Mouse (Mus musculus) left cerebral cortex, postnatal 25 days (tissue): Measurements from ENCODE around the gene Plk4. TPM values are rescaled to one million over a fixed set of nuclear protein-coding genes. Genes with fewer than 3 reads are reported as not detected.
"Not testable (repeated sequence)": the region's sequence is repeated elsewhere in the genome, so short reads cannot be mapped to it uniquely, and the experiment has no call there.

ENCODE experiments used
- DNase-seq, 2 experiments: peaks; one replicate each; pipeline ENCODE4 v3.0.0; 2022; ENCODE audit warnings: low spot score in 2 of 2, mixed read lengths in 1 of 2
- intact Hi-C: fragments of 180-260 bp; cut with DNase I; formaldehyde crosslinking; loops from one replicate; pipeline ENCODE4 v1.15.1; 2025
- total RNA-seq, 2 experiments: library from RNA; stranded (reverse); gene quantifications; 2 replicates each; pipeline ENCODE4 v1.2.3; 2021

Gene Plk4
- total RNA-seq, result 1 to 10 TPM; 3.7 to 4.8 TPM

DNA sequence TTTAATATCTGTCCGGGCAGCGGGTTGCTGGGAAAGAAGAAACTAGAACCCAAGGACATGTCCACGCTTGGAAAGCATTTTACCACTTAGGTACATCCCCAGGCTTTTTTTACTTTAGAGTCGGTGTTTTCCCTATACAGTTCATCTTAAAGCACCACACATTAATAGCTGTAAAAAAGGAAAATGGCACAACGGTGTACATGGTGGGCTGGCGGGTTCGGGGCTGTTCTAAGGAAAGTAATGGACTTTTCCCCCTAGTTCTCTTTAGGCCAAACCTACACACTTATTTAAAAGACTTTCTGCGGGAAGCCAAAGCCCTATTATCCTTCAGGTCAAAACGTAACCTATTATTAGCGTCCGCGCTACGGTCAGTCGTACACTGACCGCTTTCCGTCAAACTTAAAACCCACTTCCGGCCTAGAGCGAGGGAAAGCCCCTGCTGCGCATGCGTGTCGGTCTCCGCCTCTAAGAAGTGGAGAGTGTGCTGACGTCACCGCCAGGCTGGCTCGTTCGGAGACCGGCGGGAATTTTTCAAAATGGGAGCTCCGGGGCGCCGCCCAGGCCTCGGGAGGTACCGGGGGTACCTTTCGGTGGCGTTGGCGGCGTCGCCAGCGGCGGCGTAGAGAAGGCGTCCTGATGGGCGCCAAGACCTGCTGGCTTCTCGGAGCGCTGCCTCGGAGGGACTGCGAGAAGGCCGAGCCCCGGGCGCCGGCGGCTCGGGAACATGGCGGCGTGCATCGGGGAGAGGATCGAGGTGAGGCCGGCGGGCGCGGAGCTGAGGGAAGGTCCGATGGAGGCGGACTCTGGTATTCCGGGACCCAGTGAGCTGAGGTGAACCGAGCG, at the start of gene Plk4:
TSS of gene Plk4 (plus strand) at position 490 of the 843 bp plus-strand sequence.
- intact Hi-C loops, result no loop called here
- peak; percentile 96 to 97 for DNase-seq

DNA sequence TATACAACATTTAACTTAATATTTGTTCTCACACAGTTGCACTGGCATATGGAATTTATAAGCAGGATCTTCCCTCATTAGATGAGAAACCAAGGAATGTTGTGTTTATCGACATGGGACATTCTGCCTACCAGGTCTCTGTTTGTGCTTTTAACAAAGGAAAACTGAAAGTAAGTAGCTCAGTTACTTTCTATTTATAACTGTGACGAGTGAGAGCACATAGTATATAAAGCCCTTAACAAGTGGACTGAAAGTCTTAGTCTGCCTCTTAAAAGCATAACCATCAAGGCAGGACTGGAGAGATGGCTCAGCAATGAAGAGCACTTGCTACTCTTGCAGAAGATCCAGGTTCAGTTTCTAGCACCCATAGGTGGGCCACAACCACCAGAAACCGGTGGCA, 39.1 kb upstream of the Plk4 start:
- intact Hi-C loops, result no loop called here
- no peak for DNase-seq

DNA sequence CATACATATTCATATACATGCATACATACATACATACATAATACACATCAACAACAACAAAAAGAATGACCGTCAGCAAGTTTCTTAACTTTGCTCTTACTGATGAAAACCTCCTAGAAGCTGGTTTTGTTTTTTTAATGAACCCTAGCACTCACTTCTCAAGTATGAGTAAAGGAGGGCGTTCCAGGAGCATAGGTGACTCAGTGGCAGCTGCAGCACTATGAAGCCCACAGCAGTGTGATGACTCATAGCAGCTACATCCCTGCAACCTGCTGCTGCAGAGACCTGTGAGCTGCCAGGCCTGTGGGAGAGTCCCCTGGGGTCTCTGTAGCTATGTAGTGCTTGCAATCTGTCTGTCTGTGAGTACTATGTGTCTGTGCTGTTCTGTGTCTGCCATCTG, 38.5 kb upstream of the Plk4 start:
- DNase-seq, result no peak
- intact Hi-C loops, result no loop called here

DNA sequence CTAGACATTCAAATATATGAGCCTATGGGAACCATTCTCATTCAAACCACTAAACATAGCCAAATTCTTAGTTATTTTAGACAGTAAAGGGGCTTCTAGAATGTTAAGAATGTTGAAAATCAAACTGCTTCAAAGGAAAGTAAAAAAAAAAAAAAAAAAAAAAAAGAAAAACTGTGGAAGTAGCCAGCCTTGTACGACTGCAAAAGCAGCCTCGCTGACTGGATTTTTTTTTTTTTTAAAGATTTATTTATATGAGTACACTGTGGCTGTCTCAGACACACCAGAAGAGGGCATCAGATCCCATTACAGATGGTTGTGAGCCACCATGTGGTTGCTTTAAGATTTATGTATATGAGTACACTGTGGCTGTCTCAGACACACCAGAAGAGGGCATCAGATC, 6.0 kb upstream of the Plk4 start:
- DNase-seq, result no peak
- intact Hi-C loops, result no loop called here

DNA sequence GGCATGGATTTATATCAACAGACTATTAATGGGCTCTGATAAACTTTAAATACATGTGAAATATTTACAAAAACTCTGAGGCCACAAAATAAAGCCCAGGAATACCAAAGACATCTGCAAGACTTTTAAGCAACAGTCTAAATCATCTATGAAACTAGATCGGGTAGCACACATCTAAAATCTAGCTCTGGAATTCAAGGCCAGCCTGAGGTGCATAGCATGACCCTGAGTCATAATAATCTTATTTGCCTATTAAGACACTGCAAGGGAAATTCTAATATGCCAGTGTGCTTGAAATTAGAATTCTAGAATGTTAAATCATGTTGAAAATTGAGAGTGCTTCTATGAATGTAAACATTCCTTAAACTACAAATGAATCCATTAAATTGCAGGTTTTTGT, 1.8 kb upstream of the Plk4 start:
- DNase-seq, result no peak
- intact Hi-C loops, result no loop called here

DNA sequence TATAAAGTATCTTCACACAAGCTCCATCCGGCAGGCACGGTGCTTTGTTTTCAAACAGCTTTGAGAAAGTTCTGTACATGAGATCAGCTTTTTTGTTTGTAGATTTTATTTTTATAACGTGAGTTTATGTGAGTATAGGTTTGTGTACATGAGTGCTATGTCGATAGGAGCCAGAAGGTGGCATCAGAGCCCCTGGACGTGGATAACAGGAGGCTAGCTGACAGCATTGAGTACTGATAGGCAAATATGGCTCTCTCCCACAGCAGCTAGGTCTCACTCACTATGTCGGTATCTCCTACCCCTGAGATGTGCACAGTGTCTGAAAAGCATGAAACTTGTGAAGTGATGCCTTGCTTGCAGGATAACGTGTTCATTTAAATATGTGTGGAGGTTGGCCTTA, 1.3 kb upstream of the Plk4 start:
- intact Hi-C loops, result no loop called here
- peak in 1 of 2 experiments; percentile 41 for DNase-seq

DNA sequence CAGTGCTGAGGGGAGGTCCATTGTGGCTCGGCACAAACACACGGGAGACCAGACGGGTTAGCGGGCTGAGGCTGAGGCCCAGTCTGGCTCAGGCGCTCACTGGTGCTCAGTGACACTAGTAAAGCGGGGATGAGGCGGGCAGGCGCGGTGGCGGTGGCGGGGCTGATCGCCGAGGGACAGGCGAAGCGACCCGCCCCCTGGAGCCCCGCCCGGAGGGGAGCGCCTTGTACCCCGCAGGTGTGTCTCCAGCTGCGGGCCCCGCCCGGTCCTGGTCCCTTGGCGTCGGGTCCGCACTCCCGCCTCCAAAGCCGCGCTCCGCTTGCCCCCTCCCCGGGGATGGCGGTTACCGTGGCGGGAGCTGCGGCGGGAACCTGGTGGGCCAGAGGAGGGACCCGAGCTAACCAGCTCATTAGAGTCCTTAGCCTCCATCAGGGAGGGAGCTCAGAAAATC, 579 bp downstream of the Plk4 start:
- DNase-seq, result peak in 1 of 2 experiments; percentile 26

DNA sequence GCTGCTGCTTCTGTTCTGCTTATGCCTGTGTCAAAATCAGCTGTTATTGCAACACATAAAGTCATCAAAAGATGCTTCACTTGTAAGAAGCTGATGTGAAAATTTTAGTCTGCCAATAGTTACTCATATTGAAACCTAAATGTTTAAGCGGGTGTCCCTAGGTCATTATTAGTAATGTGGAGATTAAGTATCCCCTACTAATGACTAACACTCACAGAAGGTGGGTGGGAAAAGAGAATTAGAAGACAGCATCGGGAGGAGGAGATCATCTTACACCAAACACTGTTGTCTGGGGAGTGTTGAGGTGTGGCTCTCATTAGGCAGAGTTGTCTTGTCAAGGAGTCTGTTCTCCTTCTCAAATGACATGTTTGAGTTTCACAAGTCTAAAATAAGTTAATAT, 7.1 kb downstream of the Plk4 start:
- no peak for DNase-seq
- intact Hi-C loops, result no loop called here

More for the DNA sequence above, 579 bp downstream of the Plk4 start:
- intact Hi-C loops, result no loop called here

DNA sequence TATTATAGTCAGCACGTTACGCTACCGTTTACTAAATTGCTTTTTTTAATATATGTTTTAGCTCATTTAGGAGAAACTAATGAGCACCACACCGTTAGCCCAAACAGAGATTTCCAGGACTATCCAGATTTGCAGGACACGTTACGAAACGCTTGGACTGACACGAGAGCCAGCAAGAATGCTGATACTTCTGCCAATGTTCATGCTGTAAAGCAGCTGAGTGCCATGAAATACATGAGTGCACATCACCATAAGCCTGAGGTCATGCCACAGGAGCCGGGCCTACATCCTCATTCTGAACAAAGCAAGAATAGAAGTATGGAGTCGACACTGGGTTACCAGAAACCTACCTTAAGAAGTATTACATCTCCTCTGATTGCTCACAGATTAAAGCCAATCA, 8.9 kb downstream of the Plk4 start:
- intact Hi-C loops, result no loop called here
- no peak for DNase-seq

DNA sequence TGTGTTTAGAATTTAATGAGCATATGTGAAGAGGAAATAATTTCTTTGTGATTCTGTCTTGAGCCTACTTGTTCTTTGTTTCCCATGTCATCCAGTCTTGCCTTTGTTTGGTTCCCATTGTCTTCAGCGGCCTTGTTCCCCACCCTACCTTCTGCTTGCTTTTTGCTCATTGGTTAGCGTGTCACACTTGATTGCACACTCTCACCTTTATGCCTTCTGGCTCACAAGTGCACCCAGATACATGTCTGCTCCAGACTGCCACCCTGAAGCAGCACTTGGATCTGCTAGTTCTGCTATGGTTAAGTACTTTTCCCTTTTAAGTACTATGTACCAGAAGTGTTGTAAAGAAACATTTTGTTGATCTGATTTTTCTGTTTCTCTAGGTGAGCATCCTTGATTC, 10.1 kb downstream of the Plk4 start:
- intact Hi-C loops, result no loop called here
- DNase-seq, result no peak

DNA sequence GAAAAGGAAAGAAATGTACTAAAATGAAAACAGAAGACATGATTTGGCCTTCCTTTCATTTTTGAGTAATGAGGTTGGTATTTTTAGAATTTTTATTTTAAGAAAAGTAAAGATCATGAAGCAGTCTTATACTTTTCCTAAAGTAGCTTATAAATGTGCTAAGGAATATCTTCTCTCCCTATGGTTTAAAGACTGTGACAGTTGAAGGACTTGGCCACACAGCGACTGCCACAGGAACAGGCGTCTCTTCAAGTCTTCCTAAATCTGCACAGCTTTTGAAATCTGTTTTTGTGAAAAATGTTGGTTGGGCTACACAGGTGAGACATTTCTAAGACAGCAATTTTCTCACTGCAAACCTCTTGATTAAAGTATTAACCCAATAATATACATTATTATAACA, 13.5 kb downstream of the Plk4 start:
- DNase-seq, result peak in 1 of 2 experiments; percentile 7
- intact Hi-C loops, result no loop called here

DNA sequence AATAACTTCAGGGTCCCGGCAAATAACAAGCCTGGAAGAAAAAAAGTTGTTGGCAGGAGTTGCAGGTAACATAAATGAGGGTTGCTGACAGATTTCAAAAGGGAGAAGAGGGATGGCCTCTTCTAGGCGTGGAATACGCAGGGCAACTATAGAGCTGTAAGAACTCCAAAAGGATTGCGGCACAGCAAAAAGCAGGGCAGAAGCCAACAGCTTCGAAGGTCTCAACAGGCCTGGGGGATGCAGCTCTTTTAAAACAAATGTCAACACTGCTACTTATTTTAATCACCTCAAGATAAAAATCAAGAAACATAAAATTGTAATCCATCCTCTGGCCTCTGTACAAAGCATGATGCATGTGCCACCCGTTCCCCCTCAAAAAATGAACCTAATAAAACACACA, 45.7 kb downstream of the Plk4 start:
- intact Hi-C loops, result not testable (repeated sequence)
- DNase-seq, result peak; percentile 8 to 20

DNA sequence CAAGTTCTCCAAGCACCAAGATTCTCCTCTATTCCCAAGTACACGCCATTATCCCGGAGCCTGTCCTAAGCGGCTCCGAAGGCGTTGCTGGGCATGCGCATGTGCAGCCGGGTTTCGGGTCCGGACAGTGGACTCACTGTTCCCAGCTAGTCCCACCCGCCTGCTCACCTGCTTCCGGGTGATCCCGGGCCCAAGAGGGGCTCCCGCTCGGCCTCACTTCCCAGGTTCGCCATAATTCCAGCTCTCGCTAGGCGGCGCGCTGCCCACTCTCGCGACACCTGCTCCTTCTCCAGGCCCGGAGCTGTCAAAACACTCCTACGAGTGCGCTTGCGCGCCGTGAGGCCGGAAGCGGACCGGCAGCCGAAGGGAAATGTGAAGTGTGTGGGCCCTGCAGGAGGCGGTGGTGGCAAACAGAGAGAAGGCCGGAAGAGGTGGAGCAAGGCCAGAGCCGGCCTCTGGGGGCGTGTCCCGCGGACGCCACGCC, 46.7 kb downstream of the Plk4 start, which contains the start of gene Mfsd8:
TSS of gene Mfsd8 (minus strand) at position 414 of the 484 bp plus-strand sequence.
- intact Hi-C loops, result not testable (repeated sequence)
- peak; percentile 95 to 98 for DNase-seq

DNA sequence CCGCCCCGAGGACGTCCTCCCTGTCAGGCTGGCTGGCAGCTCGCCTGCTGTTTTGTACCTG, 47.0 kb downstream of the Plk4 start, which contains the start of gene Abhd18:
TSS of gene Abhd18 (plus strand) at position 14 of the 61 bp plus-strand sequence.
- intact Hi-C loops, DNase-seq: not testable (repeated sequence)

DNA sequence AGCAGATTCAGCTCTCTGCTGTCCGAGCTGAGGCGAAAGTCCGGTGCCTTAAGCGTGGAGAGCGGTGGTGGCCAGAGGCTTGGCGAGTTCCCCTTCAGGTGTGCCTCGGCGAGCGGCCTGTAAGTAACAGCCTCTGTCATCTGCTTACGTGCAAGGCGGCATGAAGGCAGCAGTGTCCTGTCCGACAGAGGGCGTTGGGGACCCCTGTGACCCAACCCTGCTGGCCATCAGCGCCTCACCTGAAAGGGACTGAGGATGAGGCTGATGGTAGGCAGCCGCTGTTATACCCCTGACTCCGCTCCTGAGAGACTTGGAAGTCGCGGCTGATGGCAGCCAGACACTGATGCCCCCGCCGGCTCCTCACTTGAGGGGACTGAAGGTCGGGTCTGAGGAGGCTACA, 47.2 kb downstream of the Plk4 start:
- DNase-seq, result peak; percentile 49 to 53
- intact Hi-C loops, result not testable (repeated sequence)

DNA sequence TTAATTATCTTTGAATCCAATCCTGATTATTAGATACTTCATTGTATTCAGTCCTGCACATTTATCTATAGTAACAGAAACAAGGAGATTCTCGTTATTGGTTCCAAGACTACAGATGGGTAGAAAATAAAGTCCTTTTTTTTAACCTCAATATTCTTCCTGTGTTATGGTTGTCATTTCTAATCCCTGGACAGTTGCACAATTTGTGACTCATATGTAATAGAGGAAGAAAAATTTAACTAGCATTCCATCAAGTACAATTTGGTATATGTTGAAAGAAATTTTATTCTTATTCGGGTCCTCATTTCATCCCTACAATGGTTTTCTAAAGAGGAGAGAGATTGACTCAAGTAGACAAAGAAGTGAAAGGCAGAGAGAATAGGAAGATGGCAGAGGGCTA, 48.1 kb downstream of the Plk4 start:
- intact Hi-C loops, DNase-seq: not testable (repeated sequence)

DNA sequence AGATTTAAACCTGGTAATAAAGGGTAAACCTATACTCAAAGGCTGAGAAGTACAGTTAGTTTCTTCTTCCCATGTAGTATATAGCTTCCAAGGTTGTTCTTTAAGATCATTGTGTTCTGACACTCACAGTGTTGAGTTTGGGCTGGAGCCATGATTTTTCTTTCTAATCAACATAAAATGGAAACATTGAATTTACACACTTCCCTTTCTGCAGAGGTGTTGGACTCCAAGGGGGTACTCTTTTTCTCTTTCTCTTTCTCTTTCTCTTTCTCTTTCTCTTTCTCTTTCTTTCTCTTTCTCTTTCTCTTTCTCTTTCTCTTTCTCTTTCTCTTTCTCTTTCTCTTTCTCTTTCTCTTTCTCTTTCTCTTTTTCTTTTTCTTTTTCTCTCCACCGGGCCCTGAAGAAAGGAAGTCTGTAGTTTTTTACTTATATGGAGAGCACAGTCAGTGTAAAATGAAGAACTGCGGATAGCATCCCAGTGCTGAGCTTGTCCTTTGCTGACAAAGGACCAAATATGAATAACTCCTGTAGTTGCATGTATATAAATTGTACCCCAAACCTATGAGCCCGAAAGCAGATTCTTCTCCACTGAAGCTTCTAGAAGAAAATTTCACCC, 53.4 kb downstream of the Plk4 start:
- intact Hi-C loops, DNase-seq: not testable (repeated sequence)
